Mouse (Mus musculus) forebrain, embryonic 14.5 days (tissue): ENCODE results near the gene Trim41. TPM values are rescaled to one million over a fixed set of nuclear protein-coding genes. Genes with fewer than 3 reads are reported as not detected.
A peak's percentile ranks its signal among the peaks of the same experiment; 100 is the strongest.

Source experiments
- ATAC-seq: fragments of 200-750 bp; cut with Nextera tagmentation; 2 replicates; pipeline ENCODE4 v1.8.0; 2017; ENCODE audit warnings: mild to moderate bottlenecking, moderate library complexity
- DNase-seq: peaks from one replicate; pipeline ENCODE4 v3.0.0-alpha.2; 2015; ENCODE audit warnings: low spot score
- H3K27ac ChIP-seq: fragments of 300-500 bp; sonication (generic); 2 replicates; pipeline ENCODE4 v1.5.1; 2014; ENCODE audit warnings: low read depth, mild to moderate bottlenecking, control low read depth, low read length, moderate library complexity
- H3K27me3 ChIP-seq: fragments of 300-500 bp; sonication (generic); replicated peaks from 2 replicates; pipeline ENCODE4 v1.6.1; 2014; ENCODE audit warnings: low read length, control low read depth, mixed read lengths; ENCODE audit not compliant: control insufficient read depth, insufficient read depth
- H3K36me3 ChIP-seq: fragments of 300-500 bp; sonication (generic); 2 replicates; pipeline ENCODE4 v1.6.1; 2014; ENCODE audit warnings: low read length, control low read depth; ENCODE audit not compliant: control insufficient read depth, insufficient read depth
- H3K4me1 ChIP-seq: fragments of 300-500 bp; sonication (generic); 2 replicates; pipeline ENCODE4 v1.6.1; 2014; ENCODE audit warnings: antibody characterized with exemption, low read length, control low read depth; ENCODE audit not compliant: control insufficient read depth, insufficient read depth
- H3K4me2 ChIP-seq: fragments of 300-500 bp; sonication (generic); 2 replicates; pipeline ENCODE4 v1.6.1; 2014; ENCODE audit warnings: mild to moderate bottlenecking, control low read depth, low read length
- H3K4me3 ChIP-seq: fragments of 300-500 bp; sonication (generic); 2 replicates; pipeline ENCODE4 v1.5.1; 2014; ENCODE audit warnings: low read depth, low read length, control low read depth
- H3K9ac ChIP-seq: fragments of 300-500 bp; sonication (generic); 2 replicates; pipeline ENCODE4 v1.6.1; 2014; ENCODE audit warnings: mild to moderate bottlenecking, low read length, control low read depth, moderate library complexity
- H3K9me3 ChIP-seq: fragments of 300-500 bp; sonication (generic); replicated peaks from 2 replicates; pipeline ENCODE4 v1.6.1; 2016; ENCODE audit warnings: low read length, control low read depth, mixed read lengths; ENCODE audit not compliant: control insufficient read depth
- WGBS: fragments of 180-500 bp; shearing (Covaris S2); extraction: QIAGEN DNeasy Blood & Tissue Kit; methylation state at CpG from one replicate; pipeline ENCODE4 v1.1.7; 2014; 5-methylcytosine and 5-hydroxymethylcytosine counted together
- polyA plus RNA-seq: library from polyadenylated mRNA; unstranded; fragments of >200 nt; fragmentation: Nextera tagmentation; extraction: Ambion mirVana; gene quantifications from 2 replicates; pipeline ENCODE4 v1.2.1, GENCODE M21; 2014

The Trim41 gene
- polyA plus RNA-seq, 1 experiment from 2014 or later: 3.2 TPM

DNA sequence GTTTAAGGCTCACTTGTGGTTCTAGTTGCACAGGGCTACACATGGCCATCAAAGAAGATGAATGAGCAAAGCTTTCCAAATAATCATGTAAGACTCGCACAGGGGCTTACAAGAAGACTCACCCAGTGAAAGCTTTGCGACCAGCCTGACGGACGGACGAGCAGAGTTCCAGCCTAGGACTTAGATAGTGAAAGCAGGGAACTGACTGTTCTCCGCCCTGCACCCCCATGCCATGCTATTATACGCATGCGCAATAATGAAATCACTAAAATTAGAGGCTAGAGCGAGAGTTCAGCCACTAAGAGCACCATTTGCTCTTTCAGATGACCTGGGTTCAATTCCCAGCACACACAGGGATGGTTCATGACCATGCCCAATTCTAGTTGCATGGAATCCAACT is 39.9 kb downstream of the Trim41 start:
- H3K9me3 ChIP-seq: no peaks in the 10 kb centered on the region
- DNase-seq (no peak), ATAC-seq (no peak)
- no peak overlapping the region for H3K4me3 ChIP-seq
- WGBS: 89% methylated on average over 9 of the region's 9 CpGs
- H3K9ac ChIP-seq: no peak overlapping the region
- H3K27ac ChIP-seq: no peak overlapping the region
- no peaks in the 10 kb centered on the region for H3K36me3 ChIP-seq
- no peaks in the 10 kb centered on the region for H3K4me1 ChIP-seq
- no peak overlapping the region for H3K4me2 ChIP-seq
- no peaks in the 10 kb centered on the region for H3K27me3 ChIP-seq

DNA sequence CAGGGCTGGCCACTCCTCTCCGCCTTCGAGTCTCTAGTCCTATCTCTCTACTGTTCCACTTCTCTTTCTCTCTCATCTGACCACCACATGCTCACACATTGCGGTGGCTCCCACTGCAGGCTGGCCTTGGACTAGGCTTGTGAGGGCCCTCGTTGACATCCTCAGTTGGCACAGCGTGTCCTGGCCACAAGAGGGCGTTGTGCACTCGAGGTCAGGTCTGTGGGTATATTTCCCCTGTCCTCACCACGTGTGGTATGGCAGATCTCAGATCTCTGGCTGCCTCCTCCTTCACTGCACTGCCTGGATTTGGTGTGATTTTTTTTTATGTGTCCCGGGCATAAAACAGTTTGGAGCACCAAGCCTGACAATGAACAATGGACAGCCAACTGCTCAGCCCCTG is 40.5 kb downstream of the Trim41 start:
- Histone ChIP-seq H3K27ac (no peak overlapping the region), H3K4me3 (no peak overlapping the region), H3K27me3 (no peaks in the 10 kb centered on the region), H3K4me2 (no peak overlapping the region), H3K9me3 (no peaks in the 10 kb centered on the region), H3K4me1 (no peaks in the 10 kb centered on the region), H3K9ac (no peak overlapping the region), H3K36me3 (no peaks in the 10 kb centered on the region)
- DNase-seq: no peak
- 47% methylated on average over 9 of the region's 9 CpGs for WGBS
- no peak for ATAC-seq

DNA sequence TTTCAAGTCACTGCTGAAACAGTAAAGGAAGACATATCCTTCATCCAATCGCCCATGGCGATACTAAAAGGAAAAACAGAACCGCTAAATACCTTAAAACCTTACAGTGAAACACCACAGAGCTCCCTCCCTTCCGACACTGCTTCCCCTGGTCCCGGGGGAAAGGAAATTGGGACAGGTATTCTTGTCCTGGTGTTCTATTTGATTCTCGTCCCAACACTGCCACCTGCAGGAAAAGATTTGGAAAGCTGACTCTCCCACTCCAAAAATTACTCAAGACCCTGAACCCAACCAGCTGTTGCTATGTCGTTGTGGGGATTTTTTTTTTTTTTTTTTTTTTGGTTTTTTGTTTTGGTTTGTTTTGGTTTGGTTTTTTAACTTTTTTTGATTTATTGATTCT is 41.7 kb downstream of the Trim41 start:
- DNase-seq (peak; percentile 86), ATAC-seq (0 out of 2 replicates have a peak, but pooled peaks have one; percentile 44)
- Histone ChIP-seq H3K36me3 (no peaks in the 10 kb centered on the region), H3K4me2 (peak overlapping the region; percentile 8; the same call in 1 of the 2 replicates), H3K4me1 (no peaks in the 10 kb centered on the region), H3K27me3 (no peaks in the 10 kb centered on the region), H3K4me3 (no peak overlapping the region), H3K9ac (no peak overlapping the region), H3K9me3 (no peaks in the 10 kb centered on the region), H3K27ac (no peak overlapping the region)
- WGBS: 2% methylated on average over 7 of the region's 7 CpGs

DNA sequence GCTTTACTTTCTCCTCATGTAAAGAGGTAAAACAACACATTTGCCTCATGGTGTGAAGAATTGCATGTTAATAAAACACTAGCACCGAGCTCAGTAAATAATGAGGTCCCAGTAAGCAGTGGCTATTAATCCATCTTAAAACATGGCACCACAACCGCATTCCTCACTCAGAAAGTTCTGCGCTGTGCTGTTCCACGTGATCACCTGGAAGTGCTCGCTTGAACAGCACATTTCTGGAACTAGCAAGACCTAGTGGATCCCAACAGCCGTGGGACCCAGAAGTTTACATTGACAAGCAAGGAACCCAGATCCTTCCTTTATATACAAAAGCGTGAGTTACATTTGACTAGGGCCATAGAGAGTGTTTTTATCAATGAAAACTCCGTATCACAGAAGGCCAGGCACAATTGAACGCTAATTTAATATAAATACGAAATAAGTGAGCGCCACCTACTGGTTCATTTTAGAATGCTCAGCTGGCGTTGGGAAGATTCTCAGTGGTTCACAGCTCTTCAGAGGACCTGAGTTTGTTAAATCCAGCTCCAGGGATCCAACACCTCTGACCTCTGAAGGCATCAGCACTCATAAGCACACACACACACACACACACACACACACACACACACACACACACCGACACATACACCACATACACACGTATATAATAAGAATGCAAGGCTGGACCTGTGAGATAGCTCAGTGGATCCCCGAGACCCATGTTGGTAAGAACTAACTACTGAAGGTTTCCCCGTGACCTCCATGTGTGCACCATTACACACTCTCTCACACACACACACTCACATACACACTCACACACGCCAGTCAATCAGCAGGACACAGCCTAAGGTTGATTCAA is 42.5 kb downstream of the Trim41 start:
- peak; percentile 80 for DNase-seq
- ATAC-seq: peak; percentile 38
- no peak overlapping the region for H3K27ac ChIP-seq
- H3K9ac ChIP-seq: no peak overlapping the region
- H3K36me3 ChIP-seq: no peaks in the 10 kb centered on the region
- peak overlapping the region; percentile 24; the same call in 1 of the 2 replicates for H3K4me2 ChIP-seq
- H3K9me3 ChIP-seq: no peaks in the 10 kb centered on the region
- no peaks in the 10 kb centered on the region for H3K27me3 ChIP-seq
- H3K4me1 ChIP-seq: no peaks in the 10 kb centered on the region
- 34% methylated on average over 17 of the region's 17 CpGs for WGBS
- H3K4me3 ChIP-seq: no peak overlapping the region

DNA sequence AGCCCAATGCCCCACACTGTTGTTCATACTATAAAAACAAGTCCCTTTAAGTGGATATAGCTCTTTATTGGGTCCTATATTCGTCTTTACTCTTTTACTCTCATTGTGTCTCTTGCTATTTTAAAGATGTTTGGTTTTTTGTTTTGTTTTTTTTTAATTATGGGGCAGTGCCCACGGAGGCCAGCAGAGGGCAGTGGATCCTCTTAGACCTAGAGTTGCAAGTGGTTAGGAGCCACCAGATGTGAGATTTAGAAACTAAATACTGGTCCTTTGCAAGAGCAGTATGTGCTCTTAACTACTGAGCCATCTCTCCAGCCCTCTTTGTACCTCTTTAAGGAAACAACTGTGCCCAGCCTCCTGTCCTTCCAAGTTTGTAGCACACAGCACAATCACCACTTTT is 45.5 kb downstream of the Trim41 start:
- no peak for ATAC-seq
- Histone ChIP-seq H3K27ac (no peak overlapping the region), H3K4me3 (no peak overlapping the region), H3K9me3 (no peaks in the 10 kb centered on the region), H3K36me3 (no peaks in the 10 kb centered on the region), H3K27me3 (no peaks in the 10 kb centered on the region), H3K4me2 (no peak overlapping the region), H3K9ac (no peak overlapping the region), H3K4me1 (no peaks in the 10 kb centered on the region)
- 9% methylated on average over 2 of the region's 2 CpGs for WGBS
- DNase-seq: peak; percentile 37

DNA sequence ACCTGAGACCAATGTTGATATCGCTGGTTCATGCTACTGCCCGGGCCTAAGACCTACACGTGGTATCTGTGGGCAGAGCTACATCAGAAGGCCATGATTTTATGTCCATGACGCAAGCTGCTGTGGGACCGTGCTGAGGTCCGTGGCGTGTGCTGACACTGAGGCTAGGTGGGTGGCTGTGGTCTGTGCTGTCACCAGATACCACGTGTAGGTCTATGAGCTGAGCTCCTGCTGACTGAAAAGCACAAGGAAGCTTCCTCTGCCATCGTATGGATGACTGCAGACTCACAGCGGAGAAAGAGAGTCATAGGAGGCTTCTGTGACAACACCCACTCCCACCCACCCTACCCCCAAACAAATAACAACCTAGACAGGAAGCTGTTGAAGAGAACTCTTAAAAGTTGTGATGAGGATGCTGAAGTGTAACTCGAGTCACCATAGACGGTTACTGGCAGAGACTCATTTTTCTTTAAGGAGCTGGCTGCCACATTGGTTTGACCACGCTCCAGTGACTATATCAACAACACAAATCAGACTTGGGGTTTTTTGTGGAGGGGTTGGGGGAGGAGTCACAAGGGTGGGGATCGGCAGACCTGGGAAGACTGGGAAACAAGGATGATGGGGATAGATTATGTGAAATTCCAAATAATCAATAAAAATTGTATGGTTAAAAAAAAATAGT is 49.8 kb downstream of the Trim41 start:
- Histone ChIP-seq H3K27me3 (no peaks in the 10 kb centered on the region), H3K9me3 (no peaks in the 10 kb centered on the region), H3K4me1 (no peaks in the 10 kb centered on the region), H3K4me3 (no peak overlapping the region), H3K36me3 (no peaks in the 10 kb centered on the region), H3K9ac (no peak overlapping the region), H3K4me2 (no peak overlapping the region), H3K27ac (no peak overlapping the region)
- ATAC-seq: no peak
- DNase-seq: no peak
- WGBS: 88% methylated on average over 14 of the region's 14 CpGs

DNA sequence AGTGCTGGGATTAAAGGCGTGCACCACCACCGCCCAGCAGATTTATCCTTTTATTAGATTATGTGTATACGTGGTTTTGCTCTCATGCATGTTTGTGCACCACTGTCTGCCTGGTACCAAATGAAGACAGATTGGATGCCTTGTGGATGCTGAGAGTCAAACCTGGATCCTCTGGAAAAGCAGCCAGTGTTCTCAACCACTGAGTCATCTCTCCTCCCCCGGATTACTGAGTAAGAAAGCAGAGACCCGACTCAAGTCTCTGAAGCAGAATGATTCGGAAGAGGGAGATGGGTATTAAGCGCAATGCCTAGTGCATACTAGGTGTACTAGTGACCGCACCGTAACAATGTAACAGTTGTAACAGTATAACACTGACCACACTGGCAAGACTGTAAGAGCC is 53.0 kb downstream of the Trim41 start:
- H3K4me2 ChIP-seq: no peak overlapping the region
- no peaks in the 10 kb centered on the region for H3K9me3 ChIP-seq

DNA sequence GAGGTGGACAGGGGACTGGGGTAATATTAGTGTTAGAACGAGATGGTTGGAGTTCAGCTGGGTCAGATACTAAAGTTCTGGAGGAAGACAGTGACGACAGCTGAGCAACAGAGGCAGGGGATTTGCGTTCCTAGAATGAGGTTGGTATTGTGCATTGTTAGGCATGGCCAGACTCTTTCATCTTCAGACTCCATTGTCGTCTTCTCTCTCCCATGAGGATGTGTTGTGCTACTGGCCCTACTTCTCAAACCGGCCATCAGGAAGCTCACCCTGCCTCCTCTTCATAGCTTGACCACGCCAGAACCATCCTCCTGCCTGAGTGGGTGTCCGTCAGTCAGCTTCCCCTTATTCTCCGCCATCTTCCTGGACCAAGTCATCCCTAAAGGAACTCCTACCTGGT is 58.1 kb downstream of the Trim41 start:
- H3K9ac ChIP-seq: no peak overlapping the region
- H3K27me3 ChIP-seq: no peaks in the 10 kb centered on the region
- H3K4me1 ChIP-seq: no peaks in the 10 kb centered on the region
- H3K4me3 ChIP-seq: no peak overlapping the region
- no peaks in the 10 kb centered on the region for H3K36me3 ChIP-seq
- H3K9me3 ChIP-seq: no peaks in the 10 kb centered on the region
- H3K4me2 ChIP-seq: no peak overlapping the region
- no peak overlapping the region for H3K27ac ChIP-seq
- 84% methylated on average over 8 of the region's 8 CpGs for WGBS
- DNase-seq: no peak
- ATAC-seq: no peak

More for the DNA sequence above, 53.0 kb downstream of the Trim41 start:
- ATAC-seq (no peak), DNase-seq (no peak)
- no peaks in the 10 kb centered on the region for H3K36me3 ChIP-seq
- H3K27ac ChIP-seq: no peak overlapping the region
- H3K9ac ChIP-seq: no peak overlapping the region
- H3K27me3 ChIP-seq: no peaks in the 10 kb centered on the region
- WGBS: 93% methylated on average over 9 of the region's 9 CpGs
- no peaks in the 10 kb centered on the region for H3K4me1 ChIP-seq
- no peak overlapping the region for H3K4me3 ChIP-seq
